Mouse (Mus musculus) common myeloid progenitor, adult 5-6 weeks (primary cell): ENCODE results near the gene Gnai3. TPM values are rescaled to one million over a fixed set of nuclear protein-coding genes. Genes with fewer than 3 reads are reported as not detected.

ENCODE experiments used
- ATAC-seq: replicated peaks from 2 replicates; pipeline ENCODE4 v1.8.0; 2016; ENCODE audit warnings: low read depth, mild to moderate bottlenecking, moderate TSS enrichment, inconsistent platforms; ENCODE audit not compliant: poor library complexity, severe bottlenecking
- total RNA-seq: library from RNA; stranded (forward); fragments of 200-1000, 187-1606 nt; gene quantifications from 2 replicates; pipeline ENCODE4 v1.2.3, GENCODE M21; 2017

Gnai3 gene
- total RNA-seq, 1 experiment from 2014 or later = 122 TPM

DNA sequence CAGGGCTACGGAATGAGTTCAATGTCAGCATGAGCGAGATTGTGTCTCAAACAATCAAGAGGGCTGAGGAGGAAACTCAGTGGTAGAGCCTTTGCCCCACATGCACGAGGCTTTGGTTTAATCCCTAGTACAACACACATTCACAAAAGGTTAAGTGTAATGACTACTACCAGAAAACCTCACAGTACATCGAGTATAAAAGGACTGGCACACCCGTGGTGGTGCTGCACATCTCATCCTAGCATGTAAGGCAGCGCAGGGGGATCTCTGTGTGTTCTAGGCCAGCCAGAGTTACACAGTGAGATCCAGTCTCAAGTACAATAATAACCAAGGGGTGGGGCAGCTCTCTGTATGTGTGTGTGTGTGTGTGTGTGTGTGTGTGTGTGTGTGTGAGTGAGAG is 28.5 kb downstream of the Gnai3 start:
- ATAC-seq = no peak

DNA sequence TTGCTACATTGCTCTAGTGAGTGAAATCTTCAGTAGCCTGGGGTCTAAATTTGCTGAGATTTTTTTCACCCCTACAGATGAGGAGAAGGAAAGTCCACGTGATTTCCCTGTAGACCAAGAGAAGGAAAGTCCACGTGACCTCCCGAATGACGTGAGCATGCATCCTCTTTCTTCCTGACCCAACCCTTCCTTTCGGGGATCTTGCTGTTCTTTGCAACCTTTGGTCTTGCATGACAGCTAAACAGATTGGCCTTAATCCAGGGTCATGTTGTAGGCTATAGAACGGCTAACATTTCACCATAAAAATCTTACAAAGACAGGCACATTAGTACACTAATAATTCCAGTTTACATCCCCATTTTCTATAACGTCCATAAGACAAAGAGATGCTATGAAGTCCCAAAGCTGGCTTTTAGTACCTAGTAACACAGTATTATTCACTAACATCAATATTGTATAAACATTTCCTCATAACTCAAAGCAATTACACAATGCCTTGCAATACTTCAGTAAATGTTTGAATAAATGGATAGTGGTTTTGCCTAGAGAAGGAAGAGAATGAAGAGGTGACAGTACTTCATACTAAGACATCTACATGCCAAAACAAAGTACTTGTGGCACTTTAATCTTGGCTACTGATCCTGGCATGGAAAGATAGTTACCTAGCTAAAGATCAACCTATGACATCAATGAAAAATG is 32.2 kb downstream of the Gnai3 start:
- no peak for ATAC-seq

DNA sequence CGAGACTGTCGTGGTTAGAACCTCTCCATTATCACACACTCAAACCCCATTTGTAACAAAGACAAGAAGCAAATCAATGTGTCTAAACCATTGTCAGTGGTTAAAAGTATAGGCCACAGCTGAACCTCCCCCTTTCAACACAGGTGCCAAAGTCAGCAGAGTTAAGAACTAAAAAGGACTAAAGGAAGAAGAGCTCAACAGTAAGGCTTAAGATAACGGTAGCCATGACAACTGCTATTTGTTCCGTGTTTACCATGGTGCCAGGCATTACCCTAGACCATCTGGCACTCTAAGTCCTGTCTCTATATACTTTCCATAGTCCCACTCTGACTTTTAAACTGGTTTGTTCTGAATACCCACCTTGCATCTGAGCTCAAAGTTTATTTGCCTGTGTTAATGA is 33.3 kb downstream of the Gnai3 start:
- peak; percentile 36; the same call in 1 of the 2 replicates for ATAC-seq

DNA sequence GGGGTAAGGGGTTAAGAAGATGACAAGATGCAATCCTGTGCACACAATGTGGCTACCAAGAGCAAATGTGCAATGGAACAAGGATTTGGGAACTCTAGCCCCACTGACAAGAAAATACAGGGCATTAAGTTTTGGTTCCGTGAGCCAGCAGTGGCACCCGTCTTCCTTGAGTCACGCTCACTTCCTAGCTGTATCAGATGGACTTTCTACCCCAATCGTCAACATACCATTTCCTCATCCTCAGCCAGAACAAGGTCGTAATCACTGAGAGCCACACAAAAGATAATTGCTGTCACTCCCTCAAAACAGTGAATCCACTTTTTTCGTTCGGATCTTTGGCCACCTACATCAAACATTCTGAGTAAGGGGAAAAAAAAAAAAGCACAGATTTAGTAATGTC is 33.7 kb downstream of the Gnai3 start:
- ATAC-seq = no peak

DNA sequence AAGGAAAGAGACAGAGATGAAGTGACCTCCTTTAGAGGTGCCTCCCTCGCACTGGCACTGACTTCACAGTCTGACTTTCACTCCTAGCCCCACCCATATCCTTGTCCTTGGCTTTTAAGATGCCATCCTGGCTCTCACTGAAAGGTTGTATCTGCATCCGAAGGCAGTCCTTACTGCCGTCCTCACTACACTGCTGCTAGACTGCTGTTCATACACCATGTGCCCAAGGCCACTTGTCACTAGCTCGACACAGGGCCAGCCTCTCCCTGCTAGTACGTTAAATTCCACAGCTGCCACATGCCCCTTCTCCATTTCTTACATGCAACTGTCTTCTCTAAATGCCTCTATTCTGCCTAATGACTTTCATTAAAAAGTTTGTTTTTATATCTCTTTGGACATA is 34.6 kb downstream of the Gnai3 start:
- no peak for ATAC-seq

DNA sequence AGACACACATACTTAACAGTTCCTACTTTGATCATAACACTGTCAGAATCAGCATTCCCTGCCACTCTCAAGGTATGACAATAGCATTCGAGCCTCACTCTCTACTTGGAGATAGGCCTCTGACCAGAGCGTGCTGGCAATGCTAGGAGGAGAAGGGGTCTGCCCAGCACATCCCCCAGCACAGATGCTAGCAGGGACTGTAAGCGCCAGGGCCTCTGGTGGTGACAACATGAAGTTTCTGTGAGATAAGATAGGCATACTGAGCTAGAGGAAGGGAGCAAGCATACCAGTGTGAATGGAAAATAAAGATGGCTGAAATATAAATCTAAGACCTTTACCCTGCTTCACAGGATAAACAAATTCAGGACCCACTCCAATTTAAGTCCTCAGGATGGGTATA is 40.7 kb downstream of the Gnai3 start:
- ATAC-seq = 0 out of 2 replicates have a peak, but pooled peaks have one; percentile 32

DNA sequence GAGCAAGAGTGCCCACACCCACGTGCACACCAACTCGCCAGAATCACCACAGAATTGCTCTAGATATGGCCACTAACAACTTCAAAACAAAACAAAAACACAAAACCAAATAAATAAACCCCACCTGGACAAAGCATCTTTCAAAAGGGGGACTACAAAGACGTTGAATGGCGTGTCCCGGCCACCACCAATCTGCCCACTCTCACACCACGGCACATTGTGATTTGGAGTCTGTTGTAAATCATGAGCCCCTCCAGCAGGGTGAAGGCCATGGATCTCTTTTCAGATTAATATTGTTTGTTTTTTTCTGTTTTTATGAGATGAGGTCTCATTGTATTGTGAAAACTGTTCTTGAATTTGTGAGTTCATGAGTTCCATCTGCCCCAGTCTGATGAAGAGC is 43.9 kb downstream of the Gnai3 start:
- no peak for ATAC-seq

DNA sequence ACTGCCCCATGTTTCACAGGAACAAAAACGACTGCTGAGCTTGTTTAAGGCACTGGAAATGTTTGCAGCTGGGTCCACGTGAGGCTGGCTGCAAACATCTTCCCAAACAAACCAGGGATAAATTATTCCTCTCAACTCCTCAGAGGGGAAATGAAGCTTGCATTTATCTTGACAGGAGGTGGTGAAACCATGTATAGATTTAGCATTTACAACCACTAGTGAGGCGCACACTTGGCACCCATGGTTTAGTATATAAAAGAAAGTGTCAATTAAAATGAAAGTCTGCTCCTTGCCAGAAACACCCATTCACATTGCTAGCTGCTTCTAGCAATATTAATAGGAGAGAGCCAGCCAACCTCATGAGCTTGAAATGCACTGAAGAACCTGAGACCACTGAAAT is 44.4 kb downstream of the Gnai3 start:
- ATAC-seq = no peak

DNA sequence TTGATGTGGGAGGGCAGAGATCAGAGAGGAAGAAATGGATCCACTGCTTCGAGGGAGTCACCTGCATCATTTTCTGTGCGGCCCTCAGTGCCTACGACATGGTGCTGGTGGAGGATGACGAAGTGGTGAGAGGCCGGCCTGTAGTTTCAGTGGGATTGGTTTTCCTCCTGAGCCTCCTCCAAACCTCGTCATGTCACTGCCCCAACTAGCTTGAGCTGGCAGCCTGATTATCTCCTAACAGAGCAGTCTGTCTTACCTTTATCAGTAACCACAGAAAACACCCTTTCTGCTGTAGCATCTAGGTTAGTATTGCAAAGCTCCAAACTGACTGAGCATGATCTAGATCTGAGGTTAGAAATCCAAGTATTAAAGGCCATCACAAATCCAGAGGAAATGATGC is 47.6 kb downstream of the Gnai3 start:
- no peak for ATAC-seq

DNA sequence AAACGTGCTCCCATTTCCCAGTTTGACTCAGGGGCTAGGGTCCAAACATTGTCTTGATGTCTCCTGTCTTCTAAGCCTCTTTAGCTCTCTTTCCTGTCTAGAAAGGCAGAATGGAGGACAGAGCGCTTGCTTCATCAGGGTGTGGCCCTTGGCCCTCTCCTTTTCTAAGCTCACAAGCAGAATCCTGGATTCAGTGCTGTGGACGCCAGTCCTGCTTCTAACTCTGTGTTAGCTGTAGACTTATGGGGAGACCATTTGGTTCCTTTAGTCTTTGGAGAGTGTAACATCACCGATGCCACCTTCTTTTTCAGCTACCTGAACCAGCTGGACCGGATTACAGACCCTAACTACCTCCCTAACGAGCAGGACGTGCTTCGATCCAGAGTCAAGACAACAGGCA is 48.3 kb downstream of the Gnai3 start:
- no peak for ATAC-seq

DNA sequence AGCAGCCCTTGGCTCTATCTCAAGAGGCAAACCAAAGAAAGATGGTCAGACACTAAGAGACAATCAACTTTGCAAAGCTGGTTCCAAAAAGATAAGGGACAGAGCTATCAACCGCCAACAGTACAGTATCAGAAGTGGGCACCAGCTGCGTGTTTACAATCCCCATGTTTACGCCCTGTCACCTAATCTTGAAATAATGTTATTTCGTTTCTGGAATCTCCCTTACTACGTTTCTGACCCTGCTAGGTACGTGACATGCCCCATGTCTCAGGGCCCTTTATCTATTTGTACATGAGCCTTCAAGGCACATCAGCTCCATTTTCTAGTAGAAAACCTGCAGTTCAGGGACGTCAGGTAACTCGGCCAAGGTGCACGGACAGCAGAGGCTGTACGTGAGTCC is 49.2 kb downstream of the Gnai3 start:
- ATAC-seq = peak; percentile 67

DNA sequence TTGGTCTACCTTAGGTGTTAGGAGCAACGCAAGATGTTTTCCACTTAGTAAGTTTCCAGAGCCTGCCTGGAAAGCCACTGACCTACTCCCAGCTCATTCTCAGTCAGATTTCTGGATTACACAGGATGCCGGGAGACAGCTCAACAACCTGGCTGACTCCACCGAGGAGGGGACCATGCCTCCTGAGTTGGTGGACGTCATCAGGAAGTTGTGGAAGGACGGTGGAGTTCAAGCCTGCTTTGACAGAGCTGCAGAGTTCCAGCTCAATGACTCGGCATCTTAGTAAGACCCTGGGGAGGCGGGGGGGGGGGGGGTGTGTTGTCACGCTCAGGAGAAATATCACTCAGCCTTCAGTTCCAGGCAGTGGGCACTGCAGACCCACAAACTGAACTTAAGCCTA is 49.7 kb downstream of the Gnai3 start:
- peak; percentile 58 for ATAC-seq

DNA sequence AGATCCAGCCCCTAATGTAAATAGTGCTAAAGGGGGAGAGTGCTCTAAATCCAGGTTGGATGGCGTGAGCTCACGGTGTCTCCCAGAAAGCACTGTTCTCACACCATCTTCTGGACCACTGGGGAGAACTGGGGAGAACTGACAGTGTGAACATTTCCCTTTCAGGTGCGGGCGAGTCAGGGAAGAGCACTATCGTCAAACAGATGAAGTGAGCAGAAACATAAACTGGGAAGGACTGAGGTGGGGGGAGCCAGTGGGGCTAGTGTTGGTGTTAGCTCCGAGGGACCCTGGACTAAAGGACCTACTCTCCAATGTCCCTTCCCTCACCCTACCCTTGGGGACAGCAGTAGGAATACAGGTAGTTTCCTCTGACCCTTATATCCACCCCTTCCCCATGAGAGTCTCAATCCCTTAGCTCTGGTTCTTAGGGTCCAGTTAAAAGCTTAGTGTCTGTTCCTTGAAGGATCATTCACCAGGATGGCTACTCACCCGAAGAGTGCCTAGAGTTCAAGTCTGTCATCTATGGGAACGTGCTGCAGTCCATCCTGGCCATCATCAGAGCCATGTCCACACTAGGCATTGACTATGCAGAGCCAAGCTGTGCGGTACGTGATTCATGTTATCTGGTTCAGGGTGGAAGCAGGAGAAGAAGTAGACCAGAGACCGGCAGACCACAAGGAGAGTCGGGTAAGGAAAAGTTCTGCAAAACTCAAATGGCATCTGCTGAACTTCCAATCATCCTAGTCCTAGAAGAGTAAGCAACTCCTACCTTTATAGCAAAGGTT is 50.8 kb downstream of the Gnai3 start:
- no peak for ATAC-seq

DNA sequence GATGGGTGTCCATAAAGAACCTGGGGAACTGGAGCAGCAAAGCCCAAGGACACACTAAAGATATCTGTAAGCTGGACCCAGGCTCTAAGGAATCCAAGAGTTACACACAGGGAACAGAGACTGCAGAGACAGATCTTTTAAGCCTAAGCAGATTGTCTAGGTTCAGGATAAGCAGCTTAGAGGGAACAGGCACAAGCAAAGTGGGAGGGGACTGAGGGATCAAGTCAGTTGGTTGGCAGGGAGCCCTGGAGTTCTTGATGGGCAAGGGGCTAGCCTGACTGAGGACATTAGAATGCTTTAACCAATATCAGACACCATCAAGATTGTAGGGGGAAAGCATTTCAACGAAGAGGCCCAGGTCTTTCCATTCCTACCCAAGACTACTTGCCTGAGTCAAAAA is 51.8 kb downstream of the Gnai3 start:
- ATAC-seq = no peak

DNA sequence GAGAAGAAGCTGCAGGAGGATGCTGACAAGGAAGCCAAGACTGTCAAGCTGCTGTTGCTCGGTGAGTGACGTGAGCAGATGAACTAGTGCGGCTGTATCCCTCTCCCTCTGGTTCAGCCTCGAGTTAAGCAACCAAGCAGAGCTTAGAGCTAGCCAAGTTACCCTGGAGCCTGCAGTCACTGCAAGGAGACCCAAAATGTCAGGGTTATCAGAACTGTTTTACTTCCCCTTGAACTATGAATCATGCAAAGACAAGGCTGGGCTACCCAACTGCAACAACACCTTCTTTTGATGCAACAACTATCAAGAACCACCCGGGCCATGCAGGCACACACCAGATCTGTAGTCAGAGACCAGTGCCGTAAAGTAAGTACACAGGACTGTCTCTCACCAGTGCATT is 52.6 kb downstream of the Gnai3 start:
- ATAC-seq = no peak

DNA sequence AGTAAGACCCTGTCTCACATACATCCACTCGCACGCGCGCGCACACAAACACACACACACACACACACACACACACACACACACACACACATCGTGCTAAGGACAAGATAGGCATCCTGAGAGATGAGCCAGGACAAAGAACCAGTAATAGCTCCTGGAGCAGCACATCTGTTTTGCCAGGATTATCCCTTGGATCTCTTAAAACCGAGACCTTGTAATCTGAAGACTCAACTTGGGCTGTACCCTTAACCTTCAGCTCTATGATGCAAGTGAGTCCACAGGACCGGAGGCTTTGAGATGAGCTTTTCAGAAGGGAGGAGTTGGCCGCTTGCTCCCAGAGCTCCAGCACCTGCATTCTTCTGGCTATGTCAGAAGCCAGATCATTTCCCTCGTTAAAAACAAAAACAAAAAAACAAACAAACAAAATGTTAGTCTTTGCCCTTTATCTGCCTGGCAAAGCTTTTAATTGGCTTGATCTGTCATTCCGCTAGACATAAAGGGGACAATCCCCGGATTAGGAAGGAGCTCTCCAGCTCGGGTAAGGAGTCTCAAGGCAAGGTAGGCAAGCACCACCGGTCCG is 53.3 kb downstream of the Gnai3 start, which contains the start of gene Gnat2:
TSS of gene Gnat2 (plus strand) at position 254 of the 580 bp plus-strand sequence.
- no peak for ATAC-seq

DNA sequence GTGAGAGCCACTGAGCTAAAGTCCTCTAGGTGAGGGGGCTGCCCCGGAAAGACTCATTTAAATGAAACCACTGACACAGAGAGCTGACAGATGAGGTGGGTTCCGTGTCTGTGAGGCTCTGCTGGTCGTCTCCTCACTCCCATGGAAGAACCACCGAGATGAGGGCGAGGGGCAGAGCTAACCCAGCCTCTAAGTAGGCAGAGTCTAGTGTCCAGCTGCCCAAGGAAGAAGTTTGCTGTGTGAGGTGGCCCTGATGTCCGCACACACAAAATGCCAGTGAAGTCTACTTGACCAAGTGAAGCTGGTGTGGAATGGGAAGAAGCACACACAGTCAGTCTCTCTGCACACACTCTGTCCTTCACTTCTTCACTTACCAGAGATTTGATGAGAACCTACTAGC is 53.9 kb downstream of the Gnai3 start:
- no peak for ATAC-seq

DNA sequence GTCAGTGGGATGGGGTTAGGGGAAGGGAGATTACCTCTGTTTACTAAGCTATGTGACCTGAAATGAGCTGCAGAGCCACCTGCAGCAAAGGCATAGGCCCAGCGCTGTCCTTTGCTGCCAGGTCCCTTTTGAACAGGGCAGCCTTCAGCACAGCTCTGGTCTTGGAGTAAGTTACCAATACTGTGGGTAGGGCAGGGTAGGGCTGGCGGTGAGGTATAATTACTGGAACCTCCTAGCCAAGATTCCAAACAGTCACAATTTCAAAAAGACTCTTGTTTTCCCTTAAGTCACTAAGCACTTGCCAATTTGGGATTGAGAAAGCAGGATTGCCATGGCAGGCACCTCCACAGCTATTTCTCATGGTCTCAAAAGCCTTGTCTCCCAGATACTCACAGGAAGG is 55.4 kb downstream of the Gnai3 start:
- ATAC-seq = no peak

DNA sequence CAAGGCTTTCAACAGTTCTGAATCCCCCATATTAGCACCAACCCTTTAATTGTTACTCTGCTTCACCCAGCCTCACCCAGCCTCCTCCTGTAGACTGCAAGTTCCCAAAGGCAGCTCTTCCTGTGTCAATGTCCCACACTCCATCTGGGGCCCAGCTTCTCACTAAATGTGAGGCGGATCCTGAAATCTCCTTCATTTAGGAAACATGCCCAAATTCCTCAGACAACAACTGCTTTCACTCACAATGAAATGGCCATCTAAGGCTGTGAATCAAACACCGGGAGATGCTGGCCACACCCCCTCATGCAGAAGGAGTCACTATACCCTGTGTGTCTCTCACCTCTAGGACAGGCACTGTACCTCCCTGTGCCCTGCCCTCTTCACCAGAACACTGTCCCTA is 56.0 kb downstream of the Gnai3 start:
- no peak for ATAC-seq

DNA sequence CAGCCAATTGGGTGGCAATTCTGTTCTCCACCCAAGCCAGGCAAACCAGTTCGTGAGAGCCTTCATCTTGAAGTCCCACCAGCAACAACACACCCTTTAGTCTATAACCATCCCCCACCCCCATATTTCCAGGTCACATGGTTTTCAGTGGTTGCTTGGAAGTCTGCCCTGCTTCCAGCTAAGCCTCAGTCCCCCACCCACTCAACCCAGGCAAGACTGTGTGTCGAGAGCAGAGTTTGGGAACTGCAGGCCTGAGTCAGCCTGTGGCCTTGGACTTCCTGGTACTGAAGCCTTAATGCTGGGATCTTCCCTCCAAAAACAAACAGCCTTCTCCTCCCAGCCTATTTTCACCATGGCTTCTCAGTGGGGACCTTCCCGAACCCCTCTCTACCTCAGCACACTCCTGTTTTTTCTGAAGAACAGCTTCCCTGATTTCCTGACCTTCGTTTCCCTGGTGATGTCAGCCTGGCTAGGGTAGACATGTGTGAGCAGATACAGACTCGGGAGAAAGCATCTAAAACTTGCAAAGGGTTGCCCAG is 57.0 kb downstream of the Gnai3 start:
- ATAC-seq = no peak

DNA sequence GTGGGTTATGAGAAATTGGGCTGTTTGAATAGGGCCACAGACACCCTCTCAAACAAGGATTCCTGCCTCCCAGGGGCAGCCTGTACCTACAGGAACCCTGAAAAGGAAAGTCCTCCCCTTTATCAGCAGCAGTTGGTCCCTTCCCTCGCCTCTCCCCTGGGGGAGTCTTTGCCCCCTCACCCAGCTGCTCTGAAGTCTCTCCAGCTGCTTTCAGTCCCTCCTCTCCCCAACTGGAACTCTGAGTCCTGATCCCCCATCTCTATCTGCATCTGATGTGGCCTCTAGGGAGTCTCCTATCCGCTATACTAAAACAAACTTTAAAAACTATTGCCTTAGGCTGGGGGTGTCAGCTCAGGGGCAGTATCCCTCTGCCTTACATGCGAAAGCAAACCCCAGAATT is 58.6 kb downstream of the Gnai3 start:
- no peak for ATAC-seq
